In genomic region chr10:115556738-115557242, GRCm38 (mm10) we compare ENCODE assay signal across 13 mouse cellular contexts. TPM values are rescaled to one million over a fixed set of nuclear protein-coding genes. Genes with fewer than 3 reads are reported as not detected.
A peak's percentile ranks its signal among the peaks of the same experiment; 100 is the strongest.
DNase-seq lines count a peak whose midpoint lies in the region; ATAC-seq lines count a peak whose summit lies in the region.
"Had no signal": no experiment of that assay in that cellular context is flagged by ENCODE, and none has a peak within 500 bp of the region (broad histone marks: within the 10 kb centered on the region; RNA-seq: fewer than 3 reads in every experiment).

No protein-coding gene starts in this region.

- H3K4me1 ChIP-seq in neural tube, embryonic 11.5 days (ENCODE audit: control insufficient read depth, insufficient read depth, low read length): 0 out of 2 replicates have a peak, but pooled peaks cover 7% of the 10 kb centered on the region
- peaks cover 14% of the 10 kb centered on the region for H3K4me1 ChIP-seq in embryonic facial prominence, embryonic 10.5 days
- H3K4me1 ChIP-seq in limb, embryonic 13.5 days: peaks cover 19% of the 10 kb centered on the region
- H3K4me1 ChIP-seq: heart, embryonic 13.5 days had no signal

- no peak overlapping the region for H3K4me3 ChIP-seq in neural tube, embryonic 11.5 days (ENCODE audit: low read depth, low read length)
- 0 out of 2 replicates have a peak overlapping the region, but pooled peaks have one; percentile 5 for H3K4me3 ChIP-seq in embryonic facial prominence, embryonic 10.5 days
- H3K4me3 ChIP-seq in limb, embryonic 13.5 days: no peak overlapping the region
- H3K4me3 ChIP-seq: heart, embryonic 13.5 days had no signal

- peak; percentile 24 for DNase-seq in neural tube, embryonic 11.5 days (ENCODE audit: low spot score)
- no peak for DNase-seq in neural tube, embryonic 10.5 days (ENCODE audit: extremely low spot score, low spot score)
- DNase-seq in embryonic facial prominence, embryonic 10.5 days (ENCODE audit: low spot score): peak; percentile 66
- DNase-seq in retina, postnatal 1 day: peak; percentile 67
- DNase-seq in spleen, adult 12 weeks (ENCODE audit: low spot score): no peak
- DNase-seq: adrenal gland, postnatal 10 days; cerebellum, adult 8-10 months; kidney, adult 18-20 months; thymus, postnatal 14 days had no signal

- H3K27me3 ChIP-seq in neural tube, embryonic 11.5 days (ENCODE audit: control insufficient read depth, insufficient read depth, low read length): no peaks in the 10 kb centered on the region
- no peaks in the 10 kb centered on the region for H3K27me3 ChIP-seq in embryonic facial prominence, embryonic 10.5 days (replicated peaks; ENCODE audit: low read depth, poor library complexity, severe bottlenecking)
- no peaks in the 10 kb centered on the region for H3K27me3 ChIP-seq in limb, embryonic 13.5 days
- H3K27me3 ChIP-seq: heart, embryonic 13.5 days had no signal

- WGBS in neural tube, embryonic 11.5 days: 29% methylated on average over 12 of the region's 12 CpGs
- WGBS in embryonic facial prominence, embryonic 10.5 days: 32% methylated on average over 12 of the region's 12 CpGs
- WGBS in limb, embryonic 13.5 days: 27% methylated on average over 12 of the region's 12 CpGs

- no peaks in the 10 kb centered on the region for H3K36me3 ChIP-seq in neural tube, embryonic 11.5 days (ENCODE audit: control insufficient read depth, insufficient read depth, low read length)
- H3K36me3 ChIP-seq in embryonic facial prominence, embryonic 10.5 days (replicated peaks): no peaks in the 10 kb centered on the region
- no peaks in the 10 kb centered on the region for H3K36me3 ChIP-seq in limb, embryonic 13.5 days
- H3K36me3 ChIP-seq: heart, embryonic 13.5 days had no signal

- H3K4me2 ChIP-seq in neural tube, embryonic 11.5 days (ENCODE audit: low read depth): no peak overlapping the region
- H3K4me2 ChIP-seq in limb, embryonic 13.5 days (replicated peaks): peak overlapping the region; percentile 14
- H3K4me2 ChIP-seq: heart, embryonic 13.5 days had no signal

- H3K9ac ChIP-seq in neural tube, embryonic 11.5 days (ENCODE audit: low read length): peak overlapping the region; percentile 40; the same call in 1 of the 2 replicates
- no peak overlapping the region for H3K9ac ChIP-seq in limb, embryonic 13.5 days
- H3K9ac ChIP-seq: heart, embryonic 13.5 days had no signal

- H3K27ac ChIP-seq in neural tube, embryonic 11.5 days (ENCODE audit: low read depth, low read length): no peak overlapping the region
- no peak overlapping the region for H3K27ac ChIP-seq in embryonic facial prominence, embryonic 10.5 days (replicated peaks)
- H3K27ac ChIP-seq in limb, embryonic 13.5 days: no peak overlapping the region
- H3K27ac ChIP-seq: heart, embryonic 13.5 days had no signal

- no peaks in the 10 kb centered on the region for H3K9me3 ChIP-seq in neural tube, embryonic 11.5 days (ENCODE audit: control insufficient read depth, low read length)
- no peaks in the 10 kb centered on the region for H3K9me3 ChIP-seq in embryonic facial prominence, embryonic 10.5 days
- H3K9me3 ChIP-seq in limb, embryonic 13.5 days: no peaks in the 10 kb centered on the region
- H3K9me3 ChIP-seq: heart, embryonic 13.5 days had no signal

- peak; percentile 60 for ATAC-seq in neural tube, embryonic 11.5 days (ENCODE audit: insufficient read depth, low FRiP score, low TSS enrichment)
- ATAC-seq in limb, embryonic 13.5 days (ENCODE audit: low FRiP score, low read depth): no peak; the same call in 1 of the 2 replicates
- no peak for ATAC-seq in megakaryocyte-erythroid progenitor cell, adult 5-6 weeks (replicated peaks; ENCODE audit: low FRiP score, low TSS enrichment, poor library complexity, severe bottlenecking)

RNA-seq across cellular contexts. Expression of gene A930009A15Rik, which starts 13.0 kb away (rescaled TPM):
- polyA plus RNA-seq in neural tube, embryonic 11.5 days (2014; fragmentation: Nextera tagmentation; extraction: Ambion mirVana): 0.49 TPM in 1 of 2 replicates, not detected in the other
- not detected in 2 replicates for polyA plus RNA-seq in embryonic facial prominence, embryonic 10.5 days (2016; fragmentation: Nextera tagmentation; extraction: Ambion mirVana)
- 0.32 TPM in 1 of 2 replicates, not detected in the other for polyA plus RNA-seq in limb, embryonic 13.5 days (2015; fragmentation: Nextera tagmentation; extraction: Ambion mirVana)
- total RNA-seq in megakaryocyte-erythroid progenitor cell, adult 5-6 weeks (2014; fragmentation: Nextera tagmentation): not detected in 2 replicates
- not detected in 2 replicates for total RNA-seq in megakaryocyte-erythroid progenitor cell, adult 5-6 weeks (2017)
- total RNA-seq: adrenal gland, postnatal 10 days; neutrophil, adult 5-6 weeks had no signal
- polyA plus RNA-seq: heart, embryonic 13.5 days had no signal

RNA-seq across cellular contexts. Expression of gene Lgr5, which starts 30.8 kb away (rescaled TPM):
- 6.0 and 7.4 TPM in 2 replicates for polyA plus RNA-seq in neural tube, embryonic 11.5 days (2014; fragmentation: Nextera tagmentation; extraction: Ambion mirVana)
- 5.2 and 7.1 TPM in 2 replicates for polyA plus RNA-seq in embryonic facial prominence, embryonic 10.5 days (2016; fragmentation: Nextera tagmentation; extraction: Ambion mirVana)
- 9.1 and 10.1 TPM in 2 replicates for polyA plus RNA-seq in limb, embryonic 13.5 days (2015; fragmentation: Nextera tagmentation; extraction: Ambion mirVana)
- 0.35 TPM in 1 of 2 replicates, not detected in the other for total RNA-seq in megakaryocyte-erythroid progenitor cell, adult 5-6 weeks (2014; fragmentation: Nextera tagmentation)
- not detected in 2 replicates for total RNA-seq in megakaryocyte-erythroid progenitor cell, adult 5-6 weeks (2017)

Comparison
In these comparisons a context has a peak if more than half of its experiments do, and no peak if none do; other contexts are left out.
1. DNase-seq: peak in neural tube, embryonic 11.5 days (single experiment), embryonic facial prominence, embryonic 10.5 days (single experiment) and retina, postnatal 1 day (single experiment); none in neural tube, embryonic 10.5 days (single experiment) and spleen, adult 12 weeks (single experiment).